Comparison of ENCODE assay signal across 19 mouse cellular contexts in the genomic region with DNA sequence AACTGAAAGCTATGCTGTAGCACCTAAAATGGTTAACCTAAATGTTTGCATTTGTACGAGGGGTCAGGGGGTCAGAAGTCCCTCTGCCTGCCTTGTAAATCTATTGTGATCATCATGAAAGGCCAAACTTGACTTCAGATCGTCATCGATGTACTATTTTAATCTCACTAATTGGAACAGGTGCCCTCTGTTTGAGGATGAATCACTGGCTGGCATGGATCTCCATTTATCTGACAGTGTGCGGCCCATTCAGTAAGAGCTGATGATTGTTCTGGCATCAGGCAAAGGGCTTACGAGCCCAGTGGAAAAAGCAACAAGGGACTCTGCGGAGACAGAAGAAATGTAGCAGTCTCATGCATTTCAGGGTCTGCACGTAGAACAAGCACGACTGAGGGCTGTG.
DNase-seq lines count a peak whose midpoint lies in the region; ATAC-seq and TF ChIP-seq lines count a peak whose summit lies in the region.
"Had no signal": no experiment of that assay in that cellular context is flagged by ENCODE, and none has a peak within 500 bp of the region (broad histone marks: within the 10 kb centered on the region; RNA-seq: fewer than 3 reads in every experiment).

No protein-coding gene starts in this region.

- WGBS in liver, embryonic 13.5 days (ENCODE audit: insufficient replicate concordance), result 77% methylated on average over 8 of the region's 8 CpGs

- peak overlapping the region; percentile 44 for H3K4me2 ChIP-seq in liver, embryonic 13.5 days
- H3K4me2 ChIP-seq: embryonic facial prominence, embryonic 12.5 days; limb, embryonic 15.5 days; midbrain, embryonic 13.5 days had no signal

- no peak for ATAC-seq in liver, embryonic 13.5 days (ENCODE audit: low read depth)
- ATAC-seq: forebrain, embryonic 14.5 days; lung, postnatal 0 days; midbrain, embryonic 13.5 days had no signal

- no peaks in the 10 kb centered on the region for H3K9me3 ChIP-seq in liver, embryonic 13.5 days (replicated peaks)
- H3K9me3 ChIP-seq: embryonic facial prominence, embryonic 12.5 days; heart, embryonic 10.5 days; limb, embryonic 15.5 days; midbrain, embryonic 13.5 days had no signal

- no peaks in the 10 kb centered on the region for H3K36me3 ChIP-seq in liver, embryonic 13.5 days
- H3K36me3 ChIP-seq: embryonic facial prominence, embryonic 12.5 days; heart, embryonic 10.5 days; limb, embryonic 15.5 days; midbrain, embryonic 13.5 days had no signal

- H3K4me1 ChIP-seq in liver, embryonic 13.5 days (replicated peaks), result peaks cover 78% of the 10 kb centered on the region

- DNase-seq in cerebellum, postnatal 25 days, result peak; percentile 37 to 56
- DNase-seq in cerebellum, postnatal 4 days (ENCODE audit: low spot score in 2 of 2), result no peak
- DNase-seq in left cerebral cortex, adult 2 months (ENCODE audit: extremely low spot score in 1 of 2, low spot score in 2 of 2), result no peak
- DNase-seq in left cerebral cortex, adult 9 months (ENCODE audit: low spot score in 2 of 2), result no peak
- DNase-seq in liver, embryonic 13.5 days, result no peak
- no peak for DNase-seq in adipocyte (ENCODE audit: low spot score)
- no peak for DNase-seq in kidney, adult 8-10 months
- DNase-seq: adrenal gland, postnatal 10 days; heart, postnatal 10 days; kidney, adult 11 months; spleen, adult 18-20 months; thymus, postnatal 25 days had no signal

- no peak overlapping the region for H3K4me3 ChIP-seq in left cerebral cortex, adult 2 months
- no peak overlapping the region for H3K4me3 ChIP-seq in liver, embryonic 13.5 days (replicated peaks)
- H3K4me3 ChIP-seq: embryonic facial prominence, embryonic 12.5 days; heart, embryonic 10.5 days; limb, embryonic 15.5 days; midbrain, embryonic 13.5 days had no signal

- no peak for TF ChIP-seq CTCF in left cerebral cortex, adult 2 months (IDR thresholded peaks at IDR 0.05)

- no peak overlapping the region for H3K9ac ChIP-seq in liver, embryonic 13.5 days
- H3K9ac ChIP-seq: embryonic facial prominence, embryonic 12.5 days; limb, embryonic 15.5 days; midbrain, embryonic 13.5 days had no signal

- intact Hi-C loops in left cerebral cortex, adult 2 months (cut with DNase I), result no loop called here

- peak overlapping the region; percentile 42; the same call in 1 of the 2 replicates for H3K27ac ChIP-seq in left cerebral cortex, adult 2 months
- peak overlapping the region; percentile 84 for H3K27ac ChIP-seq in liver, embryonic 13.5 days
- H3K27ac ChIP-seq: embryonic facial prominence, embryonic 12.5 days; heart, embryonic 10.5 days; kidney, postnatal 0 days; limb, embryonic 15.5 days; midbrain, embryonic 13.5 days had no signal

- H3K27me3 ChIP-seq in liver, embryonic 13.5 days, result 0 out of 2 replicates have a peak, but pooled peaks cover under 1% of the 10 kb centered on the region
- H3K27me3 ChIP-seq: embryonic facial prominence, embryonic 12.5 days; limb, embryonic 15.5 days; midbrain, embryonic 13.5 days had no signal

Comparison
In these comparisons a context has a peak if more than half of its experiments do, and no peak if none do; other contexts are left out.
1. DNase-seq: peak in cerebellum, postnatal 25 days (2 of 2); none in cerebellum, postnatal 4 days (0 of 2), left cerebral cortex, adult 2 months (0 of 2), left cerebral cortex, adult 9 months (0 of 2), liver, embryonic 13.5 days (single experiment), adipocyte (single experiment) and kidney, adult 8-10 months (0 of 2).